In genomic region chr9:121276745-121277117, GRCm38 (mm10) we compare ENCODE assay signal across 8 mouse cellular contexts. TPM values are rescaled to one million over a fixed set of nuclear protein-coding genes. Genes with fewer than 3 reads are reported as not detected.
A peak's percentile ranks its signal among the peaks of the same experiment; 100 is the strongest.
DNase-seq lines count a peak whose midpoint lies in the region; ATAC-seq and TF ChIP-seq lines count a peak whose summit lies in the region.

No protein-coding gene starts in this region.

- peak overlapping the region; percentile 83 for H3K9ac ChIP-seq in heart, embryonic 11.5 days (ENCODE audit: low read depth, low read length)
- peak overlapping the region; percentile 75 for H3K9ac ChIP-seq in forebrain, embryonic 12.5 days
- H3K9ac ChIP-seq in liver, embryonic 14.5 days (replicated peaks) = no peak overlapping the region; the same call in 1 of the 2 replicates

- ATAC-seq in heart, embryonic 11.5 days (replicated peaks; ENCODE audit: insufficient number of reproducible peaks, low FRiP score, low TSS enrichment) = no peak
- ATAC-seq in forebrain, embryonic 12.5 days (ENCODE audit: low FRiP score) = no peak
- no peak for ATAC-seq in liver, embryonic 14.5 days (ENCODE audit: insufficient read depth)

- no peaks in the 10 kb centered on the region for H3K27me3 ChIP-seq in heart, embryonic 11.5 days (ENCODE audit: control insufficient read depth, insufficient read depth, low read length)
- H3K27me3 ChIP-seq in forebrain, embryonic 12.5 days = no peaks in the 10 kb centered on the region
- no peaks in the 10 kb centered on the region for H3K27me3 ChIP-seq in liver, embryonic 14.5 days (ENCODE audit: control insufficient read depth, insufficient read depth, low read length)

- WGBS in heart, embryonic 11.5 days (ENCODE audit: insufficient replicate concordance) = 18% methylated on average over 15 of the region's 15 CpGs
- 14% methylated on average over 15 of the region's 15 CpGs for WGBS in forebrain, embryonic 12.5 days
- WGBS in liver, embryonic 14.5 days (ENCODE audit: insufficient replicate concordance) = 22% methylated on average over 15 of the region's 15 CpGs

- peak overlapping the region; percentile 77 for H3K4me3 ChIP-seq in heart, embryonic 11.5 days (ENCODE audit: low read depth, low read length)
- peak overlapping the region; percentile 59 for H3K4me3 ChIP-seq in forebrain, embryonic 12.5 days (replicated peaks)
- peak overlapping the region; percentile 77 to 87 for H3K4me3 ChIP-seq in liver, embryonic 14.5 days (ENCODE audit: insufficient read depth in 1 of 2, low read depth in 2 of 2, low read length in 2 of 2)

- H3K9me3 ChIP-seq in heart, embryonic 11.5 days (replicated peaks; ENCODE audit: control insufficient read depth, low read length) = no peaks in the 10 kb centered on the region
- no peaks in the 10 kb centered on the region for H3K9me3 ChIP-seq in forebrain, embryonic 12.5 days
- no peaks in the 10 kb centered on the region for H3K9me3 ChIP-seq in liver, embryonic 14.5 days (ENCODE audit: control insufficient read depth, low read length)

- TF ChIP-seq EP300 in liver, embryonic 14.5 days (IDR thresholded peaks at IDR 0.05; ENCODE audit: low read depth) = no peak

- TF ChIP-seq CTCF in liver, embryonic 14.5 days (IDR thresholded peaks at IDR 0.05; ENCODE audit: low read depth) = no peak

- peak overlapping the region; percentile 91 for H3K4me2 ChIP-seq in heart, embryonic 11.5 days
- peak overlapping the region; percentile 86 for H3K4me2 ChIP-seq in forebrain, embryonic 12.5 days
- H3K4me2 ChIP-seq in liver, embryonic 14.5 days (ENCODE audit: low read depth) = peak overlapping the region; percentile 92

- DNase-seq in heart, postnatal 4 days = no peak
- DNase-seq in CD4-positive helper T cell, adult 2 months (ENCODE audit: low read depth, low spot score) = peak; percentile 9
- no peak for DNase-seq in liver, embryonic 14.5 days (ENCODE audit: low read depth in 3 of 3, low spot score in 3 of 3)
- DNase-seq in urinary bladder, postnatal 4 days (ENCODE audit: low spot score in 2 of 2) = no peak
- no peak for DNase-seq in layer of hippocampus, adult 9-10 months (ENCODE audit: low spot score)
- no peak for DNase-seq in cerebellum, adult 11-12 months

- no peaks in the 10 kb centered on the region for H3K36me3 ChIP-seq in heart, embryonic 11.5 days (ENCODE audit: control insufficient read depth, insufficient read depth, low read length)
- no peaks in the 10 kb centered on the region; the same call in 1 of the 2 replicates for H3K36me3 ChIP-seq in forebrain, embryonic 12.5 days (replicated peaks)
- no peaks in the 10 kb centered on the region for H3K36me3 ChIP-seq in liver, embryonic 14.5 days (replicated peaks; ENCODE audit: control insufficient read depth, insufficient read depth, low read depth)

- H3K27ac ChIP-seq in heart, embryonic 11.5 days (ENCODE audit: low read depth, low read length) = 0 out of 2 replicates have a peak overlapping the region, but pooled peaks have one; percentile 75
- no peak overlapping the region for H3K27ac ChIP-seq in forebrain, embryonic 12.5 days
- no peak overlapping the region for H3K27ac ChIP-seq in liver, embryonic 14.5 days

- 0 out of 2 replicates have a peak, but pooled peaks cover 3% of the 10 kb centered on the region for H3K4me1 ChIP-seq in heart, embryonic 11.5 days (ENCODE audit: control insufficient read depth, insufficient read depth, low read length)
- H3K4me1 ChIP-seq in forebrain, embryonic 12.5 days = peaks cover 20% of the 10 kb centered on the region
- 0 out of 4 replicates have a peak, but pooled peaks cover 0 to 8% of the 10 kb centered on the region in 2 experiments for H3K4me1 ChIP-seq in liver, embryonic 14.5 days (replicated peaks; ENCODE audit: control insufficient read depth in 2 of 2, insufficient read depth in 2 of 2, low read length in 1 of 2)

RNA-seq across cellular contexts. Expression of gene Ulk4, which starts 0.3 kb away (rescaled TPM):
- 101 and 106 TPM in 2 replicates for polyA plus RNA-seq in heart, embryonic 11.5 days (2014; fragmentation: Nextera tagmentation; extraction: Ambion mirVana)
- 1 to 10 TPM; 2.5 to 2.7 TPM for total RNA-seq in heart, postnatal 4 days (2021)
- polyA plus RNA-seq in forebrain, embryonic 12.5 days (2016; fragmentation: Nextera tagmentation; extraction: Ambion mirVana) = 179 and 182 TPM in 2 replicates
- 0.32 and 0.40 TPM in 2 replicates for polyA plus RNA-seq in liver, embryonic 14.5 days (2012; rRNA removed)
- 25.9 and 30.5 TPM in 2 replicates for polyA plus RNA-seq in liver, embryonic 14.5 days (2014; fragmentation: Nextera tagmentation; extraction: Ambion mirVana)

RNA-seq across cellular contexts. Expression of gene Trak1, which starts 20.6 kb away (rescaled TPM):
- polyA plus RNA-seq in heart, embryonic 11.5 days (2014; fragmentation: Nextera tagmentation; extraction: Ambion mirVana) = 21.3 and 27.2 TPM in 2 replicates
- 100 to 1,000 TPM; 288 to 301 TPM for total RNA-seq in heart, postnatal 4 days (2021)
- 41.2 and 45.3 TPM in 2 replicates for polyA plus RNA-seq in forebrain, embryonic 12.5 days (2016; fragmentation: Nextera tagmentation; extraction: Ambion mirVana)
- 3.1 TPM in 2 replicates for polyA plus RNA-seq in liver, embryonic 14.5 days (2012; rRNA removed)
- 2.9 TPM in 2 replicates for polyA plus RNA-seq in liver, embryonic 14.5 days (2014; fragmentation: Nextera tagmentation; extraction: Ambion mirVana)
